Mouse (Mus musculus) neural tube, embryonic 12.5 days (tissue): Measurements from ENCODE around the gene Alox5. TPM values are rescaled to one million over a fixed set of nuclear protein-coding genes. Genes with fewer than 3 reads are reported as not detected.

ENCODE experiments used
- ATAC-seq: fragments of 200-750 bp; cut with Nextera tagmentation; 2 replicates; pipeline ENCODE4 v1.8.0; 2017; ENCODE audit warnings: low read depth, mild to moderate bottlenecking, moderate TSS enrichment, moderate library complexity; ENCODE audit not compliant: low FRiP score
- H3K27ac ChIP-seq: fragments of 300-500 bp; sonication (generic); 2 replicates; pipeline ENCODE4 v1.5.1; 2016
- H3K27me3 ChIP-seq: fragments of 300-500 bp; sonication (generic); replicated peaks from 2 replicates; pipeline ENCODE4 v1.6.1; 2016; ENCODE audit warnings: mild to moderate bottlenecking
- H3K36me3 ChIP-seq: fragments of 300-500 bp; sonication (generic); 2 replicates; pipeline ENCODE4 v1.6.1; 2016; ENCODE audit warnings: mild to moderate bottlenecking
- H3K4me1 ChIP-seq: fragments of 300-500 bp; sonication (generic); 2 replicates; pipeline ENCODE4 v1.6.1; 2016
- H3K4me2 ChIP-seq: fragments of 300-500 bp; sonication (generic); replicated peaks from 2 replicates; pipeline ENCODE4 v1.6.1; 2016; ENCODE audit warnings: mild to moderate bottlenecking
- H3K4me3 ChIP-seq: fragments of 300-500 bp; sonication (generic); 2 replicates; pipeline ENCODE4 v1.5.1; 2016
- H3K9ac ChIP-seq: fragments of 300-500 bp; sonication (generic); 2 replicates; pipeline ENCODE4 v1.6.1; 2016; ENCODE audit warnings: mild to moderate bottlenecking
- H3K9me3 ChIP-seq: fragments of 300-500 bp; sonication (generic); 2 replicates; pipeline ENCODE4 v1.6.1; 2016; ENCODE audit warnings: mild to moderate bottlenecking
- WGBS: fragments of 180-500 bp; shearing (Covaris S2); methylation state at CpG from one replicate; pipeline ENCODE4 v1.1.7; 2016; 5-methylcytosine and 5-hydroxymethylcytosine counted together
- polyA plus RNA-seq: library from polyadenylated mRNA; unstranded; fragments of >200 nt; fragmentation: Nextera tagmentation; extraction: Ambion mirVana; gene quantifications from 2 replicates; pipeline ENCODE4 v1.2.1, GENCODE M21; 2016

The Alox5 gene
- polyA plus RNA-seq, 1 experiment from 2014 or later: 0.71 TPM

DNA sequence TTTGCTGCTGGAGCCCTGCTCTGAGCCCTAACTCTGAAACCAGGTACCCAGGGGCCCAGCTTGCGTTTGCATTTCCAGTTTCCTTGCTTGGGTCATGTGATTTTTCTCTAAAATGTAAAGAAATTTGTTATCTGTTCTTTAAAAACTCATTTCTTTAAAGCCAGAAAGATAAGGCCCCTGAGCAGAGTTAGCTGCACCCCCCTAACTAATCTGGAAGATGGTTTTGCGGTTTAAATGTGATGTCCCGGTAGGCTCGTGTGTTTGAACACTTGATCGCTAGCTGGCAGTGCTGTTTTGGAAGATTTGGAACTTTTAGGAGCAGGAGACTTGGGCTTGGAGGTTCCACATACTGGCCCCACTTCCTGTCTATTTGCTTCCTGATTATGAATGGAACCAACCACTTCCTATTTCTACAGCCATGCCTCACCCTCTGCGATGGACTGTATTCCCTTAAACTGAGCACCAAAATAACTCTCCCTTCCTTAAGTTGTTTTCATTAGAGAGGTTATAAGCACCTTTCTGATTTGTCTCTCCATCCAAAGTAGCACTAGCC is 44.9 kb downstream of the Alox5 start:
- Histone ChIP-seq H3K27ac (no peak overlapping the region), H3K36me3 (peaks cover 5% of the 10 kb centered on the region; the same call in 1 of the 2 replicates), H3K4me1 (0 out of 2 replicates have a peak, but pooled peaks cover 3% of the 10 kb centered on the region), H3K4me2 (no peak overlapping the region), H3K9ac (no peak overlapping the region), H3K27me3 (no peaks in the 10 kb centered on the region), H3K9me3 (no peaks in the 10 kb centered on the region), H3K4me3 (no peak overlapping the region)
- ATAC-seq: no peak
- 88% methylated on average over 6 of the region's 6 CpGs for WGBS

DNA sequence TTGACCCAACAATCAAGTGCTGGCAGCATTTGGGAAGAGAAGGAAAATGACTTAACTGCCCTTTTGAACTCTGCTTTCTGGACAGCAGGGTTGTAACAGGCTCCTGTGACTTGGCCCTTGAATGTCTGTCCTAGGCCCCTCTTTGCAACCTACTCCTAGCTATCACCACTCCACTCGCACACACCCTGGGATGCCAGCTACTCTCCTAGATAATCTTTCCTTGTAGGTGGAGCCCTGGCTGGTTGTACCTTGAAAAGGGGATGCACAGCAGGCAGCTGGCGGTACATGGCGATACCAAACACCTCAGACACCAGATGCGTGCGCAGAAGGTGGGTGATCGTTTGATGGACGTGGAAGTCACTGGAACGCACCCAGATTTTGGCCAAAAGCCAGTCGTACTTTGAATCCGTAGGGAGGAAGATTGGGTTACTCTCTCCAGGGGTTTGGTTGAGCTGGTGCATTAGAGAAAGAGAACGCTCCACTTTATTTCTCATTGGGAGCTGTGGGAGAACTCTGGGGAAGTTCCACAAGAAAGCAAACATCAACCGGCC is 45.8 kb downstream of the Alox5 start:
- Histone ChIP-seq H3K36me3 (peaks cover 7% of the 10 kb centered on the region; the same call in 1 of the 2 replicates), H3K27me3 (no peaks in the 10 kb centered on the region), H3K9ac (no peak overlapping the region), H3K4me3 (no peak overlapping the region), H3K4me1 (0 out of 2 replicates have a peak, but pooled peaks cover 3% of the 10 kb centered on the region), H3K27ac (no peak overlapping the region), H3K9me3 (no peaks in the 10 kb centered on the region), H3K4me2 (no peak overlapping the region)
- ATAC-seq: no peak
- 88% methylated on average over 12 of the region's 12 CpGs for WGBS

DNA sequence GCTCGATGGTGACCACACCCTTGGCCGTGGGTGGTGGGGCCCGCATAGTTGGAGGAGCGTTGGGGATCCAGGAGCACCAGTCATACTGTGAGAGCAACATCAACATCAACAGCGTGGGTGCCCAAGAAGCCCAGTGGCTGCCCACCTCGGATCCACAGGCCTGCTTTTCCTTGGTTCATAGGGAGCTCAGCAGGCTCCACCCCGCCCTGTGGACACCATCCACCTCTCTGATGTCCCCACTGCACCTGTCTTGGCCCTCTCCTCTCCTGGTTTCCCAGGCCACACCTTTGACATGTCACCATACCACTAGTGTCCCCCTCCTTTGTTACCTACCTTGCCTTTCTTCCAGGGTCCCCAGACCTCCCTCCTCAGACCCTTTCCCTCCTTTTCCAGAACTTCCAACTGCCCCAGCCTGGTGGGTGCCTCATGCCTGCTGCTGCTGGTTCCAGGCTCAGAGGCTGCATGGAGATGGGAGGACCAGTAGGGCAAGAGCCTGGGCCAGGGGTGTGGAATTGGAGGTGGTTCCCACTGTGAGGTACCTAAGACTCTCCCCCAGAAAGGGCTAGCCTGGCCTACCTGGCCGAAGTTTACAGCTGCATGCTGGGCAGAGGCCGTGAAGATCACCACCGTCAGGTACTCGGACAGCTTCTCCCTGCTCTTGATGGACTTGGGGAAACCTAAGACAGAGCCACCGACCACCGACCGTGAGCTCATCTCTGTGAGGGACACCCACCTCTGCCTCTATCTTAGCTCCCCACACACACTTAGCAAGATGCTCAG is 48.2 kb downstream of the Alox5 start:
- ATAC-seq: no peak
- no peaks in the 10 kb centered on the region for H3K4me1 ChIP-seq

DNA sequence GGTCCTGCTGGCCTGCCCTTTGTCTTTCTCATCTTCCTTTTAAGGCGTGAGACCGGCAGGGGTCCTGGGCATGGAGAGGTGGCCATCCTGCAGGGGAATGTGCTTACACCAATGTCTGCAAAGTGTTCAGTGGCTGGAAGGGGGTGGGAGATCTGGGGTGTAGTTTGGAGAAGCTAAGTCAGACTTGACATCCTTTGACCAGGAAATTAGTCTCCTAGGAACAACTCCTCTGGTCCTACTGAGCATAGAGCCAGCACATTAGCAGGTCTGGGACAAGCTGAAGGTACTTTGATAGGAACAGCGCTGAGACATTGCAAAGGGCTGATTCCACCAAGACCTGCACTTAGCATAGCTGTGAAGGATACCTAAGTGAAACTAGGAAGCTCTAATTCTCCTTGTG is 49.3 kb downstream of the Alox5 start:
- ATAC-seq: no peak
- H3K4me3 ChIP-seq: no peak overlapping the region
- H3K9me3 ChIP-seq: no peaks in the 10 kb centered on the region
- H3K4me1 ChIP-seq: no peaks in the 10 kb centered on the region
- H3K9ac ChIP-seq: no peak overlapping the region
- no peak overlapping the region for H3K27ac ChIP-seq
- no peak overlapping the region for H3K4me2 ChIP-seq
- H3K36me3 ChIP-seq: peaks cover 16% of the 10 kb centered on the region; the same call in 1 of the 2 replicates
- H3K27me3 ChIP-seq: no peaks in the 10 kb centered on the region
- WGBS: 74% methylated on average over 3 of the region's 3 CpGs

More for the DNA sequence above, 48.2 kb downstream of the Alox5 start:
- no peaks in the 10 kb centered on the region for H3K27me3 ChIP-seq
- H3K4me2 ChIP-seq: no peak overlapping the region
- H3K36me3 ChIP-seq: peaks cover 13% of the 10 kb centered on the region; the same call in 1 of the 2 replicates
- no peak overlapping the region for H3K4me3 ChIP-seq
- H3K9ac ChIP-seq: no peak overlapping the region
- no peak overlapping the region for H3K27ac ChIP-seq
- no peaks in the 10 kb centered on the region for H3K9me3 ChIP-seq
- WGBS: 93% methylated on average over 14 of the region's 14 CpGs

DNA sequence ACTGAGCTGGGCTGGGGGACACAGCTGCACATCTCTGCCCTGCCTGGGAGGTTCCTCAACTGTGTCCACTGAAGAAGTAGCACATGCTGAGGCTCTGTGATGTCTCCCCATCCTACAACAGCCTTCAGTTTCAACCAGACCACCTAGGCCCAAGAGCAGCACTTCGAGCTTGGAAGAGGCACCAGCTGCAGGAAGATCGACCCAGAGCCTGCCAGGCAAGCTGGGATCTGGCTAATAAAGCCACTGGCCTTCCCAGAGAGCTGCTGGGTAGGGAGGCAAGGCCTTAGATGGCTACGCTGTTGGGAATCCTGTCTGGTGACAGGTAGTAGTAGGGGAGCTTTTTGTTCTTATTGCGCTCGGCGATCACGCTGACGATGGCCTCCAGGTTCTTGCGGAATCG is 50.5 kb downstream of the Alox5 start:
- WGBS: 98% methylated on average over 10 of the region's 10 CpGs
- ATAC-seq: no peak
- H3K27me3 ChIP-seq: no peaks in the 10 kb centered on the region
- no peak overlapping the region for H3K9ac ChIP-seq
- H3K4me2 ChIP-seq: no peak overlapping the region
- no peak overlapping the region for H3K27ac ChIP-seq
- H3K9me3 ChIP-seq: no peaks in the 10 kb centered on the region
- H3K4me1 ChIP-seq: peaks cover 5% of the 10 kb centered on the region; the same call in 1 of the 2 replicates
- no peak overlapping the region for H3K4me3 ChIP-seq
- H3K36me3 ChIP-seq: peaks cover 26% of the 10 kb centered on the region; the same call in 1 of the 2 replicates

DNA sequence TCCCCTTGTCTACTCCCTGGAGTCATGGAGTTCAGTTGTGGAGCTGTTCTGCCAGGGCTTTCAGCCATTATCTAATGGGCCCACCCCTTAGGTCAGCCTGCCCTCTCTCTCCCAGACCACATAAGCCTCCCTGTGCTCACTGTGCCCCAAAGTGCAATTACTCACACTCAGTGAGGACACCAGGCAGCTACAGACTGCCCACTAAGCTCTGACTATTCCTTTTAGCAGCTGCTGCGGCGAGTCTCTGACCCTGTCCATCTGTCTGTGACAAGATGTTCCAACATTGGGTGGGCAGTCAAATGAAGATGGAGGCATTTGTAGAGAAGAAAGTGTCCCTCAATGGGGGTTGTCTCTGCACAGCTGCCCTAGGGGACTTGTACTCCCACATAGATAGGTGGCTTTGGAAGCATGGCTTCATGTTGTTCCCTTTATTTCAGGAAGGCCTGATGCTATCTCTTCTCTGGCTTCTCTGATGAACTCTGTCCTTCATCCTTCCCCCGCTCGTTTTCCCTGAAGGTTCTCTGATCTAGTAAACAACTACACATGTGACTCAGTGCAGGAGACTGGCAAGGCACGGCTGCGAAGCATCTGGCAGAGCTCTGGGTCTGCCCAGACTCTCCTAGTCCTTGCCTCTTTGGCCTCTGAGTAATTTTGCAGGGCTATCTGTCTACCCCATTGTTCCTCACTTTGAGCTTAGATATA is 52.9 kb downstream of the Alox5 start:
- no peak overlapping the region for H3K4me3 ChIP-seq
- H3K27me3 ChIP-seq: no peaks in the 10 kb centered on the region
- WGBS: 90% methylated on average over 6 of the region's 6 CpGs
- ATAC-seq: no peak
- H3K27ac ChIP-seq: no peak overlapping the region
- peaks cover 30% of the 10 kb centered on the region; the same call in 1 of the 2 replicates for H3K36me3 ChIP-seq
- H3K9ac ChIP-seq: no peak overlapping the region
- peaks cover 11% of the 10 kb centered on the region; the same call in 1 of the 2 replicates for H3K4me1 ChIP-seq
- no peaks in the 10 kb centered on the region for H3K9me3 ChIP-seq
- H3K4me2 ChIP-seq: no peak overlapping the region

DNA sequence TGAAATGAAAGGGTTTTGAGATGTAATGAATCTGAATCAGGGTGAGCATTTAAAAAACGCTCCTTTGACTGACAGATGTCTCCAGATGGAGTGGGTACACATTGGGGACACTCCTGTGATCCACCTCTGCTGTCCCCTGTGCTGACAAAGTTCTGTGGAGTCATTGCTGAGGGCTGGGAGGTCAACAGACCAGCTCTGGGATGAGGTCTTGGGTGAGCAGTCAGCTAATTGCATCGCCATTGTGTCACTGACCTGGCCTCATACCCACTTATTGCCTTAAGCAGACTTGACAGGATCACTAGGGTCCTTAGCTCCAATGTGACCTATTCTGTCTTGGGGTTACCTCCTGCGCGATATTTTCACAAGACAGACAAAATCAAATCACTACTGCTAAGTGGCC is 53.8 kb downstream of the Alox5 start:
- Histone ChIP-seq H3K4me1 (peaks cover 11% of the 10 kb centered on the region; the same call in 1 of the 2 replicates), H3K9me3 (no peaks in the 10 kb centered on the region), H3K27ac (no peak overlapping the region), H3K4me3 (no peak overlapping the region), H3K27me3 (no peaks in the 10 kb centered on the region), H3K36me3 (peaks cover 28% of the 10 kb centered on the region; the same call in 1 of the 2 replicates), H3K4me2 (no peak overlapping the region), H3K9ac (no peak overlapping the region)
- no peak for ATAC-seq
- WGBS: 93% methylated on average over 4 of the region's 4 CpGs

DNA sequence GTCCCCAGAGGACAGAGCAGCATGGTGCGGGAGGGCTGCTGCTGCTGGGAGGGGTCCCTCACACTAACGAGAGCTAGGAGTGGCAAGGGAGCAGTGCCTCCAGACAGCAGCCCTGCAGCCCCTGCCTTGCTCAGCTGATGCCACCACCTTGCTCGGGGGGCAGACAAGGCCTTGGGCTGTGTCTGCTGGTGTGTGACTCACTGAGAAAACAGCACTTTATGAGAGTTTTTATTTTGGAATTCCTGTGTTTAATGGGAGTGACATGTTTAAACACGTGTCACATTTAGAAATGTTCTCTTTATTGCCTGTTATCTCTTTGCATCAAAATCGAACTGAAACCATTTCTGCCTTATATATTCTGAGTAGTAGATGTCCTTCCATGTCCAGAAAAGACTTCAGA is 54.3 kb downstream of the Alox5 start:
- Histone ChIP-seq H3K4me3 (no peak overlapping the region), H3K9ac (no peak overlapping the region), H3K9me3 (no peaks in the 10 kb centered on the region), H3K4me1 (peaks cover 11% of the 10 kb centered on the region; the same call in 1 of the 2 replicates), H3K36me3 (peaks cover 28% of the 10 kb centered on the region; the same call in 1 of the 2 replicates), H3K27ac (no peak overlapping the region), H3K27me3 (no peaks in the 10 kb centered on the region), H3K4me2 (no peak overlapping the region)
- ATAC-seq: peak; percentile 27; the same call in 1 of the 2 replicates
- WGBS: 73% methylated on average over 5 of the region's 5 CpGs

DNA sequence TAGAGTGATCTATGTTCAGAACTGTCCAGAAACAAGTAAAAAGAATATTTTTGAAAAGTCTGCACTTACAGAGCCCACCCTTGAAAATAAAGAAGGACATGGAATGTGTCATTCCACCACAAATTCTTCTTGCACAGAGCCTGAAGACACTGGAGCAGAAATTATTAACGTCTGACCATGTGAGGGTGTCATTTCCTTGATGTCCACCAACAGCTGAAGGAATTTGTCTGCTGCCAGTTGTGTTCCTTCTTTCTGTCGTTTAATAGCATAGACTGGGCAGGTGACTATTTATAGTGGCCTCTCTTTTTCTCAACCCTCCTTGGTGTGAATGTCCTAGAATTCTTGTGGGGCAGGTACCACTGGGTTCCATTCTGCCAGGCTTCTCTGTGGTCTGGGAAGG is 54.8 kb downstream of the Alox5 start:
- WGBS: 87% methylated on average over 2 of the region's 2 CpGs
- Histone ChIP-seq H3K27me3 (no peaks in the 10 kb centered on the region), H3K4me1 (peaks cover 11% of the 10 kb centered on the region; the same call in 1 of the 2 replicates), H3K36me3 (peaks cover 30% of the 10 kb centered on the region; the same call in 1 of the 2 replicates), H3K27ac (no peak overlapping the region), H3K4me3 (no peak overlapping the region), H3K9ac (no peak overlapping the region), H3K9me3 (no peaks in the 10 kb centered on the region), H3K4me2 (no peak overlapping the region)
- no peak for ATAC-seq

DNA sequence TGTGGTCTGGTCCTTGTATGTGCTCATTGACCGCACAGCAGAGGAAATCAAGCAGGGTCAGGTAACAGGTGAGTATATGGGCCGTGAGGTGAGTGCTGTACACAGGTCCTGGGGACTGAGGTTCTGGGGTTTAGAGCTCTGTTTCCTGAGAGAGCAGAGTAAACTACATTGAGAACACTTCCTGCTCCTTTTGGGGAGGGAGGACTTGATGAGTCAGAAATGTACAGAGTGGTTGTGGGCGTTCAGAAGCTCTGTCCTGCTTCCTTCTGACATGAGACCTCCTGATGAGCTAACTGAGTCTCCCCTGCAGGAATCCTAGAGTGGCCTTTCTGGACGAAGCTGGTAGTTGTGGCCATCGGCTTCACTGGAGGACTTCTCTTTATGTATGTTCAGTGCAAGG is 55.3 kb downstream of the Alox5 start:
- Histone ChIP-seq H3K9me3 (no peaks in the 10 kb centered on the region), H3K4me1 (peaks cover 11% of the 10 kb centered on the region; the same call in 1 of the 2 replicates), H3K4me2 (no peak overlapping the region), H3K9ac (no peak overlapping the region), H3K36me3 (peaks cover 28% of the 10 kb centered on the region; the same call in 1 of the 2 replicates), H3K27me3 (no peaks in the 10 kb centered on the region), H3K27ac (no peak overlapping the region), H3K4me3 (no peak overlapping the region)
- WGBS: 88% methylated on average over 5 of the region's 5 CpGs
- peak; percentile 21; the same call in 1 of the 2 replicates for ATAC-seq

DNA sequence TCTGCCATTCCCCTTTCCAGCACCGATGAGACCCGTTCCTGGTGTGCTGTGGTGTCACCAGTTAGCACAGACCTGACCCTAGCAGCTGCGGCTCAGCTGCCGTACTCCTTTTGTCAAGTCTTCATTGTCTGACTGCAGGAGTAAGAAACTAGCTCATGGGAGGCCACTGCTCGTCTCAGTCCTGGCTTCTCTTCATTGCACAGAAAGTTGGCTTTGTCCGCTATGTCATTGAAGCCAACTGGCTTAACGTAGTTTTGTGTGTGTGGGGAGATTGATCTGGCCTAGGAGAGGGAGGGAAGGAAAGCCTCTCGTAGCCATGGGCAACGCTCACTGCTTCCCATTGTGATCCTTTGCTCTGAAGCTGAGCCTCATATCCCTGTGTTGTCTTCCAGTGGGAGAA is 55.7 kb downstream of the Alox5 start:
- peak; percentile 57; the same call in 1 of the 2 replicates for ATAC-seq
- peaks cover 28% of the 10 kb centered on the region; the same call in 1 of the 2 replicates for H3K36me3 ChIP-seq

More for the DNA sequence above, 55.7 kb downstream of the Alox5 start:
- H3K27ac ChIP-seq: no peak overlapping the region
- H3K9ac ChIP-seq: no peak overlapping the region
- H3K9me3 ChIP-seq: no peaks in the 10 kb centered on the region
- 39% methylated on average over 9 of the region's 9 CpGs for WGBS
- H3K27me3 ChIP-seq: no peaks in the 10 kb centered on the region
- no peak overlapping the region for H3K4me2 ChIP-seq
- H3K4me3 ChIP-seq: no peak overlapping the region
- H3K4me1 ChIP-seq: peaks cover 11% of the 10 kb centered on the region; the same call in 1 of the 2 replicates
